ENCODE assay signal across 10 mouse cellular contexts in the genomic region with DNA sequence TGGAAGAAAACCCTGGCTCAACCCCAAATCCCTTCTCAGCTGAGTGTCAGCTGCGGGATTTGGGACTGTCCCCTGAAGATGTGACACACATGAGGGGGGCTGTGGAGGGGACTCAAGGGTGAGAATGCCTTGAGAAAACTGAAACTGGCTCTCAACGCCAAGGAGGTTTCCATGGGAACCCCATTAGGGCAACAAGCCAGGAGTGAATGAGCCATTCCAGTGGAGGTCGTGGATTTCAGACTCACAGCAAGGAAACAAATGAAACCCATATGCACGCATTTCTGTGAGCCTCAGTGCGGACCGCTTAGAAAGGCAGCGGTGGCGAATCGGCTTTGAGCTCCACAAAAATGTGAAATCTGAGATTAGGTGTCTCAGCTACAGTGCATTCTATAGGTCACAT. TPM values are rescaled to one million over a fixed set of nuclear protein-coding genes. Genes with fewer than 3 reads are reported as not detected.
DNase-seq lines count a peak whose midpoint lies in the region; ATAC-seq lines count a peak whose summit lies in the region.
"Had no signal": no experiment of that assay in that cellular context is flagged by ENCODE, and none has a peak within 500 bp of the region (broad histone marks: within the 10 kb centered on the region; RNA-seq: fewer than 3 reads in every experiment).

No protein-coding gene starts in this region.

- H3K36me3 ChIP-seq in forebrain, embryonic 13.5 days (ENCODE audit: poor library complexity, severe bottlenecking) = no peaks in the 10 kb centered on the region
- no peaks in the 10 kb centered on the region for H3K36me3 ChIP-seq in neural tube, embryonic 13.5 days

- peak; percentile 45; the same call in 1 of the 2 replicates for ATAC-seq in forebrain, embryonic 13.5 days
- ATAC-seq in neural tube, embryonic 13.5 days (ENCODE audit: low read depth) = peak; percentile 40; the same call in 1 of the 2 replicates

- H3K9me3 ChIP-seq in forebrain, embryonic 13.5 days (replicated peaks) = no peaks in the 10 kb centered on the region
- H3K9me3 ChIP-seq in neural tube, embryonic 13.5 days = no peaks in the 10 kb centered on the region

- 38% methylated on average over 9 of the region's 9 CpGs for WGBS in forebrain, embryonic 13.5 days
- WGBS in neural tube, embryonic 13.5 days = 35% methylated on average over 9 of the region's 9 CpGs

- peak; percentile 47 to 71 for DNase-seq in left cerebral cortex, postnatal 10 days (ENCODE audit: extremely low spot score in 1 of 2, low spot score in 2 of 2)
- DNase-seq in left cerebral cortex, adult 11 months (ENCODE audit: low spot score) = no peak
- DNase-seq in adrenal gland, postnatal 25 days = peak; percentile 85
- DNase-seq in kidney, postnatal 10 days = peak; percentile 77
- DNase-seq in natural killer cell, adult 2 months (ENCODE audit: low spot score in 2 of 2) = no peak
- DNase-seq in spleen, postnatal 36 days (ENCODE audit: low spot score in 2 of 2) = no peak

- H3K9ac ChIP-seq in forebrain, embryonic 13.5 days = no peak overlapping the region
- no peak overlapping the region for H3K9ac ChIP-seq in neural tube, embryonic 13.5 days

- H3K27me3 ChIP-seq in forebrain, embryonic 13.5 days = no peaks in the 10 kb centered on the region
- H3K27me3 ChIP-seq in neural tube, embryonic 13.5 days = no peaks in the 10 kb centered on the region

- peaks cover 5% of the 10 kb centered on the region for H3K4me1 ChIP-seq in forebrain, embryonic 13.5 days
- peaks cover 11% of the 10 kb centered on the region; the same call in 1 of the 2 replicates for H3K4me1 ChIP-seq in neural tube, embryonic 13.5 days (replicated peaks)

- no peak overlapping the region for H3K4me2 ChIP-seq in forebrain, embryonic 13.5 days
- no peak overlapping the region for H3K4me2 ChIP-seq in neural tube, embryonic 13.5 days

- H3K4me3 ChIP-seq in forebrain, embryonic 13.5 days = no peak overlapping the region
- H3K4me3 ChIP-seq in neural tube, embryonic 13.5 days = no peak overlapping the region

- intact Hi-C loops in left cerebral cortex, postnatal 10 days (cut with DNase I) = no loop called here

- no peak overlapping the region for H3K27ac ChIP-seq in forebrain, embryonic 13.5 days
- H3K27ac ChIP-seq in neural tube, embryonic 13.5 days (replicated peaks) = no peak overlapping the region

RNA-seq across cellular contexts. Expression of gene Prss38, which starts 18.1 kb away (rescaled TPM):
- total RNA-seq in left cerebral cortex, postnatal 10 days (2021) = not detected
- not detected in 2 replicates for total RNA-seq in adrenal gland, postnatal 25 days (2021)
- polyA plus RNA-seq in forebrain, embryonic 13.5 days (2015; fragmentation: Nextera tagmentation; extraction: Ambion mirVana) = not detected in 2 replicates
- polyA plus RNA-seq in neural tube, embryonic 13.5 days (2015; fragmentation: Nextera tagmentation; extraction: Ambion mirVana) = not detected in 2 replicates
- total RNA-seq: hematopoietic stem cell, adult 5-6 weeks; neutrophil, adult 5-6 weeks had no signal

RNA-seq across cellular contexts. Expression of gene Jmjd4, which starts 56.3 kb away (rescaled TPM):
- 10 to 100 TPM; 34.4 to 34.5 TPM for total RNA-seq in left cerebral cortex, postnatal 10 days (2021)
- 10.4 and 11.4 TPM in 2 replicates for total RNA-seq in adrenal gland, postnatal 25 days (2021)
- polyA plus RNA-seq in forebrain, embryonic 13.5 days (2015; fragmentation: Nextera tagmentation; extraction: Ambion mirVana) = 12.5 and 13.0 TPM in 2 replicates
- 15.0 and 15.2 TPM in 2 replicates for polyA plus RNA-seq in neural tube, embryonic 13.5 days (2015; fragmentation: Nextera tagmentation; extraction: Ambion mirVana)

RNA-seq across cellular contexts. Expression of gene Snap47, which starts 57.4 kb away (rescaled TPM):
- total RNA-seq in left cerebral cortex, postnatal 10 days (2021) = 100 to 1,000 TPM; 366 to 371 TPM
- total RNA-seq in adrenal gland, postnatal 25 days (2021) = 74.2 and 87.8 TPM in 2 replicates
- polyA plus RNA-seq in forebrain, embryonic 13.5 days (2015; fragmentation: Nextera tagmentation; extraction: Ambion mirVana) = 239 and 252 TPM in 2 replicates
- 471 and 491 TPM in 2 replicates for polyA plus RNA-seq in neural tube, embryonic 13.5 days (2015; fragmentation: Nextera tagmentation; extraction: Ambion mirVana)

Comparison
In these comparisons a context has a peak if more than half of its experiments do, and no peak if none do; other contexts are left out.
1. DNase-seq: peak in left cerebral cortex, postnatal 10 days (2 of 2), adrenal gland, postnatal 25 days (single experiment) and kidney, postnatal 10 days (single experiment); none in left cerebral cortex, adult 11 months (single experiment), natural killer cell, adult 2 months (0 of 2) and spleen, postnatal 36 days (0 of 2).